Mouse (Mus musculus): ENCODE results near the gene Abhd17a. TPM values are rescaled to one million over a fixed set of nuclear protein-coding genes. Genes with fewer than 3 reads are reported as not detected.

Abhd17a gene
- 10 to 100 TPM; 62.4 to 64.3 TPM for total RNA-seq (2021)
- long read RNA-seq, experiment 1, transcript Abhd17a-201 (5 exons, 1,468 nt) = major isoform, 87 of 173 reads
- long read RNA-seq, experiment 1, partial matches to known transcripts = 6 of 173 reads
- long read RNA-seq, experiment 1, other reads (novel, unspliced or antisense) = 80 of 173 reads
- long read RNA-seq, experiment 2, transcript Abhd17a-201 (5 exons, 1,468 nt) = major isoform, 89 of 178 reads
- long read RNA-seq, experiment 2, partial matches to known transcripts = 8 of 178 reads
- long read RNA-seq, experiment 2, other reads (novel, unspliced or antisense) = 81 of 178 reads

- DNase-seq (ENCODE audit: low spot score) = peak; percentile 94
Measured at GRCm38 (mm10) chr10:80589879-80590854, at the start of gene Abhd17a. TSS of gene Abhd17a (minus strand) at chr10:80590341.

- DNase-seq (ENCODE audit: low spot score) = no peak
Measured at GRCm38 (mm10) chr10:80635345-80635744, 45.2 kb upstream of the Abhd17a start.

GRCm38 (mm10) chr10:80628925-80629324, 38.8 kb upstream of the Abhd17a start:
- DNase-seq (ENCODE audit: low spot score) = no peak

- DNase-seq (ENCODE audit: low spot score) = peak; percentile 51
Measured at GRCm38 (mm10) chr10:80627685-80628084, 37.5 kb upstream of the Abhd17a start.

- DNase-seq (ENCODE audit: low spot score) = no peak
Measured at GRCm38 (mm10) chr10:80625764-80626163, 35.6 kb upstream of the Abhd17a start.

GRCm38 (mm10) chr10:80623457-80624191, 33.5 kb upstream of the Abhd17a start:
- DNase-seq (ENCODE audit: low spot score) = peak; percentile 38

- DNase-seq (ENCODE audit: low spot score) = peak; percentile 40
Measured at GRCm38 (mm10) chr10:80622661-80623456, 32.7 kb upstream of the Abhd17a start, which contains the start of gene Csnk1g2. TSS of gene Csnk1g2 (plus strand) at chr10:80622838.

- DNase-seq (ENCODE audit: low spot score) = peak; percentile 99
Measured at GRCm38 (mm10) chr10:80621940-80622660, 32.0 kb upstream of the Abhd17a start.

GRCm38 (mm10) chr10:80621690-80621939, 31.5 kb upstream of the Abhd17a start:
- no peak for DNase-seq (ENCODE audit: low spot score)

- DNase-seq (ENCODE audit: low spot score) = no peak
Measured at GRCm38 (mm10) chr10:80620796-80621689, 30.9 kb upstream of the Abhd17a start.

GRCm38 (mm10) chr10:80620365-80620764, 30.2 kb upstream of the Abhd17a start:
- no peak for DNase-seq (ENCODE audit: low spot score)

- DNase-seq (ENCODE audit: low spot score) = no peak
Measured at GRCm38 (mm10) chr10:80619465-80620244, 29.5 kb upstream of the Abhd17a start.

- DNase-seq (ENCODE audit: low spot score) = peak; percentile 59
Measured at GRCm38 (mm10) chr10:80618181-80618580, 28.0 kb upstream of the Abhd17a start.

- no peak for DNase-seq (ENCODE audit: low spot score)
Measured at GRCm38 (mm10) chr10:80614351-80614750, 24.2 kb upstream of the Abhd17a start.

GRCm38 (mm10) chr10:80613821-80614220, 23.7 kb upstream of the Abhd17a start:
- DNase-seq (ENCODE audit: low spot score) = no peak

- DNase-seq (ENCODE audit: low spot score) = no peak
Measured at GRCm38 (mm10) chr10:80611905-80612304, 21.8 kb upstream of the Abhd17a start.

- DNase-seq (ENCODE audit: low spot score) = no peak
Measured at GRCm38 (mm10) chr10:80611024-80611423, 20.9 kb upstream of the Abhd17a start.

- no peak for DNase-seq (ENCODE audit: low spot score)
Measured at GRCm38 (mm10) chr10:80610116-80610785, 20.1 kb upstream of the Abhd17a start.
